Mouse (Mus musculus) G1E (cell line): ENCODE results near the gene Sprtn.

Experiments used
- CTCF ChIP-seq: IDR thresholded peaks from 2 replicates; pipeline ENCODE4 v1.5.1; 2012; ENCODE audit warnings: low read depth, low read length, inconsistent platforms, mixed read lengths
- GATA1 ChIP-seq: IDR thresholded peaks from 2 replicates; pipeline ENCODE4 v1.6.1; 2012; ENCODE audit warnings: borderline replicate concordance, low read length, inconsistent platforms, mixed read lengths
- TAL1 ChIP-seq: conservative IDR thresholded peaks from 2 replicates; pipeline ENCODE4 v1.6.1; 2012; ENCODE audit warnings: low read depth, low read length, inconsistent platforms, mixed read lengths

- no peak for TF ChIP-seq GATA1
- no peak for TF ChIP-seq CTCF
- no peak for TF ChIP-seq TAL1
These were observed 31.0 kb upstream of the Sprtn start for GRCm38 (mm10) chr8:124866669-124867068.
